Mouse (Mus musculus): ENCODE results near the gene Olfr1061. TPM values are rescaled to one million over a fixed set of nuclear protein-coding genes. Genes with fewer than 3 reads are reported as not detected.
"Not testable (repeated sequence)": the region's sequence is repeated elsewhere in the genome, so short reads cannot be mapped to it uniquely, and the experiment has no call there.

Gene Olfr1061
- not detected in 2 replicates for polyA plus RNA-seq (2015; fragmentation: Nextera tagmentation; extraction: Ambion mirVana)

- H3K27me3 ChIP-seq (ENCODE audit: control insufficient read depth, insufficient read depth, low read length) = no peaks in the 10 kb centered on the region
- no peak within 1 kb of the TSS for H3K9ac ChIP-seq (ENCODE audit: low read length)
- H3K9me3 ChIP-seq (replicated peaks; ENCODE audit: control insufficient read depth, low read length) = no peaks in the 10 kb centered on the region
- WGBS = 73% methylated on average over 1 of the region's 1 CpGs
- H3K4me3 ChIP-seq (replicated peaks; ENCODE audit: low read length) = no peak within 1 kb of the TSS
- no peak for ATAC-seq (ENCODE audit: insufficient read depth, low FRiP score)
- H3K36me3 ChIP-seq (ENCODE audit: control insufficient read depth, insufficient read depth, low read length) = no peaks in the 10 kb centered on the region
- no peak within 1 kb of the TSS for H3K27ac ChIP-seq (ENCODE audit: low read length)
- H3K4me1 ChIP-seq (ENCODE audit: control insufficient read depth, insufficient read depth, low read length) = no peaks in the 10 kb centered on the region
- H3K4me2 ChIP-seq (ENCODE audit: low read depth, low read length) = no peak within 1 kb of the TSS
Observed at GRCm38 (mm10) chr2:86413950-86414349, at the start of gene Olfr1061. TSS of gene Olfr1061 (minus strand) at chr2:86414050.

- H3K4me3 ChIP-seq (replicated peaks; ENCODE audit: low read length) = no peak overlapping the region
- 61% methylated on average over 1 of the region's 1 CpGs for WGBS
- H3K36me3 ChIP-seq (ENCODE audit: control insufficient read depth, insufficient read depth, low read length) = no peaks in the 10 kb centered on the region
- H3K27me3 ChIP-seq (ENCODE audit: control insufficient read depth, insufficient read depth, low read length) = no peaks in the 10 kb centered on the region
- no peak overlapping the region for H3K9ac ChIP-seq (ENCODE audit: low read length)
- H3K4me1 ChIP-seq (ENCODE audit: control insufficient read depth, insufficient read depth, low read length) = no peaks in the 10 kb centered on the region
- no peak overlapping the region for H3K27ac ChIP-seq (ENCODE audit: low read length)
- H3K9me3 ChIP-seq (replicated peaks; ENCODE audit: control insufficient read depth, low read length) = no peaks in the 10 kb centered on the region
- no peak for ATAC-seq (ENCODE audit: insufficient read depth, low FRiP score)
- no peak overlapping the region for H3K4me2 ChIP-seq (ENCODE audit: low read depth, low read length)
Observed at GRCm38 (mm10) chr2:86460434-86460833, 46.6 kb upstream of the Olfr1061 start.

GRCm38 (mm10) chr2:86456169-86456568 lies 42.3 kb upstream of the Olfr1061 start, which contains the start of gene Olfr1066:
TSS of gene Olfr1066 (minus strand) at chr2:86456269.
- H3K27me3 ChIP-seq (ENCODE audit: control insufficient read depth, insufficient read depth, low read length) = no peaks in the 10 kb centered on the region
- H3K4me2 ChIP-seq (ENCODE audit: low read depth, low read length) = no peak within 1 kb of the TSS
- no peak within 1 kb of the TSS for H3K27ac ChIP-seq (ENCODE audit: low read length)
- no peak within 1 kb of the TSS for H3K4me3 ChIP-seq (replicated peaks; ENCODE audit: low read length)
- no peak within 1 kb of the TSS for H3K9ac ChIP-seq (ENCODE audit: low read length)
- no peaks in the 10 kb centered on the region for H3K9me3 ChIP-seq (replicated peaks; ENCODE audit: control insufficient read depth, low read length)
- no peak for ATAC-seq (ENCODE audit: insufficient read depth, low FRiP score)
- no peaks in the 10 kb centered on the region for H3K36me3 ChIP-seq (ENCODE audit: control insufficient read depth, insufficient read depth, low read length)
- no peaks in the 10 kb centered on the region for H3K4me1 ChIP-seq (ENCODE audit: control insufficient read depth, insufficient read depth, low read length)
- WGBS = 70% methylated on average over 1 of the region's 1 CpGs

GRCm38 (mm10) chr2:86450491-86450890 lies 36.6 kb upstream of the Olfr1061 start, which contains the start of gene Olfr1065:
TSS of gene Olfr1065 (minus strand) at chr2:86450591.
- no CpG with 5 or more reads among the region's 1 CpGs for WGBS

GRCm38 (mm10) chr2:86442101-86442500 lies 28.3 kb upstream of the Olfr1061 start:
- WGBS = 65% methylated on average over 1 of the region's 1 CpGs
- H3K36me3 ChIP-seq (ENCODE audit: control insufficient read depth, insufficient read depth, low read length); H3K9ac ChIP-seq (ENCODE audit: low read length); H3K4me1 ChIP-seq (ENCODE audit: control insufficient read depth, insufficient read depth, low read length); H3K27me3 ChIP-seq (ENCODE audit: control insufficient read depth, insufficient read depth, low read length); H3K27ac ChIP-seq (ENCODE audit: low read length); H3K4me3 ChIP-seq (replicated peaks; ENCODE audit: low read length); ATAC-seq (ENCODE audit: insufficient read depth, low FRiP score); H3K4me2 ChIP-seq (ENCODE audit: low read depth, low read length); H3K9me3 ChIP-seq (replicated peaks; ENCODE audit: control insufficient read depth, low read length): not testable (repeated sequence)

More at GRCm38 (mm10) chr2:86450491-86450890, 36.6 kb upstream of the Olfr1061 start, which contains the start of gene Olfr1065:
- H3K36me3 ChIP-seq (ENCODE audit: control insufficient read depth, insufficient read depth, low read length); H3K4me3 ChIP-seq (replicated peaks; ENCODE audit: low read length); H3K4me1 ChIP-seq (ENCODE audit: control insufficient read depth, insufficient read depth, low read length); H3K27me3 ChIP-seq (ENCODE audit: control insufficient read depth, insufficient read depth, low read length); H3K4me2 ChIP-seq (ENCODE audit: low read depth, low read length); ATAC-seq (ENCODE audit: insufficient read depth, low FRiP score); H3K27ac ChIP-seq (ENCODE audit: low read length); H3K9ac ChIP-seq (ENCODE audit: low read length); H3K9me3 ChIP-seq (replicated peaks; ENCODE audit: control insufficient read depth, low read length): not testable (repeated sequence)

GRCm38 (mm10) chr2:86428511-86428910 lies 14.7 kb upstream of the Olfr1061 start:
- H3K9me3 ChIP-seq (replicated peaks; ENCODE audit: control insufficient read depth, low read length); H3K27me3 ChIP-seq (ENCODE audit: control insufficient read depth, insufficient read depth, low read length); H3K4me3 ChIP-seq (replicated peaks; ENCODE audit: low read length); H3K36me3 ChIP-seq (ENCODE audit: control insufficient read depth, insufficient read depth, low read length); H3K4me2 ChIP-seq (ENCODE audit: low read depth, low read length); H3K9ac ChIP-seq (ENCODE audit: low read length); ATAC-seq (ENCODE audit: insufficient read depth, low FRiP score); H3K27ac ChIP-seq (ENCODE audit: low read length); H3K4me1 ChIP-seq (ENCODE audit: control insufficient read depth, insufficient read depth, low read length): not testable (repeated sequence)
- 88% methylated on average over 8 of the region's 8 CpGs for whole genome bisulfite sequencing

- H3K4me1 ChIP-seq (ENCODE audit: control insufficient read depth, insufficient read depth, low read length); H3K4me3 ChIP-seq (replicated peaks; ENCODE audit: low read length); H3K27ac ChIP-seq (ENCODE audit: low read length); H3K9me3 ChIP-seq (replicated peaks; ENCODE audit: control insufficient read depth, low read length); H3K36me3 ChIP-seq (ENCODE audit: control insufficient read depth, insufficient read depth, low read length); ATAC-seq (ENCODE audit: insufficient read depth, low FRiP score); H3K27me3 ChIP-seq (ENCODE audit: control insufficient read depth, insufficient read depth, low read length); H3K4me2 ChIP-seq (ENCODE audit: low read depth, low read length); H3K9ac ChIP-seq (ENCODE audit: low read length): not testable (repeated sequence)
Observed at GRCm38 (mm10) chr2:86426649-86427048, 12.8 kb upstream of the Olfr1061 start, which contains the start of gene Olfr1062. TSS of gene Olfr1062 (minus strand) at chr2:86426749.

- H3K9ac ChIP-seq (ENCODE audit: low read length) = no peak overlapping the region
- no peaks in the 10 kb centered on the region for H3K27me3 ChIP-seq (ENCODE audit: control insufficient read depth, insufficient read depth, low read length)
- no peaks in the 10 kb centered on the region for H3K9me3 ChIP-seq (replicated peaks; ENCODE audit: control insufficient read depth, low read length)
- H3K4me1 ChIP-seq (ENCODE audit: control insufficient read depth, insufficient read depth, low read length) = no peaks in the 10 kb centered on the region
- ATAC-seq (ENCODE audit: insufficient read depth, low FRiP score) = no peak
- 84% methylated on average over 2 of the region's 2 CpGs for WGBS
- H3K27ac ChIP-seq (ENCODE audit: low read length) = no peak overlapping the region
- no peak overlapping the region for H3K4me2 ChIP-seq (ENCODE audit: low read depth, low read length)
- no peak overlapping the region for H3K4me3 ChIP-seq (replicated peaks; ENCODE audit: low read length)
- no peaks in the 10 kb centered on the region for H3K36me3 ChIP-seq (ENCODE audit: control insufficient read depth, insufficient read depth, low read length)
Observed at GRCm38 (mm10) chr2:86395114-86395513, 18.7 kb downstream of the Olfr1061 start.

GRCm38 (mm10) chr2:86388461-86388860 lies 25.4 kb downstream of the Olfr1061 start, which contains the start of gene Olfr1058:
TSS of gene Olfr1058 (minus strand) at chr2:86388561.
- not testable (repeated sequence) for H3K9me3 ChIP-seq (replicated peaks; ENCODE audit: control insufficient read depth, low read length); H3K9ac ChIP-seq (ENCODE audit: low read length); H3K36me3 ChIP-seq (ENCODE audit: control insufficient read depth, insufficient read depth, low read length); H3K4me1 ChIP-seq (ENCODE audit: control insufficient read depth, insufficient read depth, low read length); ATAC-seq (ENCODE audit: insufficient read depth, low FRiP score); H3K4me3 ChIP-seq (replicated peaks; ENCODE audit: low read length); H3K27ac ChIP-seq (ENCODE audit: low read length); H3K27me3 ChIP-seq (ENCODE audit: control insufficient read depth, insufficient read depth, low read length); H3K4me2 ChIP-seq (ENCODE audit: low read depth, low read length)

- no peaks in the 10 kb centered on the region for H3K36me3 ChIP-seq (ENCODE audit: control insufficient read depth, insufficient read depth, low read length)
- H3K9me3 ChIP-seq (replicated peaks; ENCODE audit: control insufficient read depth, low read length) = no peaks in the 10 kb centered on the region
- no peak within 1 kb of the TSS for H3K4me2 ChIP-seq (ENCODE audit: low read depth, low read length)
- no peak within 1 kb of the TSS for H3K27ac ChIP-seq (ENCODE audit: low read length)
- no peak within 1 kb of the TSS for H3K4me3 ChIP-seq (replicated peaks; ENCODE audit: low read length)
- no peak for ATAC-seq (ENCODE audit: insufficient read depth, low FRiP score)
- no peak within 1 kb of the TSS for H3K9ac ChIP-seq (ENCODE audit: low read length)
- no peaks in the 10 kb centered on the region for H3K27me3 ChIP-seq (ENCODE audit: control insufficient read depth, insufficient read depth, low read length)
- no peaks in the 10 kb centered on the region for H3K4me1 ChIP-seq (ENCODE audit: control insufficient read depth, insufficient read depth, low read length)
Observed at GRCm38 (mm10) chr2:86378293-86378692, 35.6 kb downstream of the Olfr1061 start, which contains the start of gene Olfr1057. TSS of gene Olfr1057 (minus strand) at chr2:86378393.
